Mouse (Mus musculus) heart, postnatal 14 days (tissue): ENCODE data around the gene Pigv. TPM values are rescaled to one million over a fixed set of nuclear protein-coding genes. Genes with fewer than 3 reads are reported as not detected.
"Not testable (repeated sequence)": the region's sequence is repeated elsewhere in the genome, so short reads cannot be mapped to it uniquely, and the experiment has no call there.

Experiments used
- DNase-seq, 2 experiments: peaks; one replicate each; pipeline ENCODE4 v3.0.0; 2021 to 2022
- intact Hi-C: fragments of 180-260 bp; cut with DNase I; formaldehyde crosslinking; loops from one replicate; pipeline ENCODE4 v1.15.1; 2025
- total RNA-seq, 2 experiments: library from RNA; stranded (reverse); gene quantifications; 2 replicates each; pipeline ENCODE4 v1.2.3; 2021

Pigv gene
- total RNA-seq, 2 experiments from 2014 or later = 10.4 to 10.7 TPM

DNA sequence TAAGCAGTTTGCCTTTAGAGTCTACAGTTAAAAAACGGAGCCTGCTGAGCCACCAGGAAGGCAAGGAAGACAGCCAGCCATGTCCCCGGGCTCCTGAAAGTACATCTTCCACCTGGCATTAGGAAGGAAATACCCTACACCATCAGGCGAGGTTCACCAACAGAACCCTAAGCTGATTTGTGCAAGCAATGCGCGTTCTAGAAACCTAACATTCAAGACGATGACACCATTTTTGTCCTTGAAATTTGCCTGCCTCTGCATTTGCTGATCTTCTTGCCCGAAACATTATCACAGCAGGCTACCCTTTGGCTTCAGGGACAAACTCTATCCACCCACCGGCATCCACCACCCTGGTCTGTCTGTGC is 1.9 kb upstream of the Pigv start:
- intact Hi-C loops = no loop called here
- DNase-seq = no peak

DNA sequence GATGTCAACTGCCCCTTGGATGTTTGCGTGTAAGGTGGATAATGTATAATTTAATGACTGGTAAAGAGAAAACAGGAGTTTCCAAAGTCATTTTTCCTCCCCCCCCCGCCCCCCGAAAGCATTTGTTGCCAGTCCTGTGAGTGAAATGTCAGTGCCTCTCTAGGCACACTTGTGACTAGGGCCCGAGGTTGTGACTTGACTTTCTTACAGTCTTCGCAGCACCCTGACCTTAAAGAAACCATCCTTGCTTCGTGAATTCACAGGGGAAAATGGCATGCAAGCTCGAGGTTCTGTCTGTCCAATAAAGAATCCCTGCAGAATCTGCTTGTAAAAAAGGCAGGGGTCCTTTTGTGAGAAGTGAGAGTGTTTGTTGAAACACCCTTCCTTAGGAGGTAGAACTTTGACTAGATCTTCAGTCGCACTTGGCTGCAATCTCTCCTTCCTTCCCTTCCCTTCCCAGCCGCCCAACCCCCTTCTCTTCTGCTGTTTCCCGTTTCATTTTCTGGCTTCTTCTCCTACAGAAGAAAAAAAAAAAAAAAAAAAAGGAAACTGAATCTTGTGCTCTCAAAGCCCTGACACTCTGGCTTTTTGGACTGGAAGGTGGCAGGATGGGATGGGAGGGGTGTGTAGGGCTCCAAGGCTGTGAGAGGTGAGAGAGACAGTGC is 1.4 kb upstream of the Pigv start:
- DNase-seq = peak; percentile 59 to 64
- intact Hi-C loops = no loop called here

DNA sequence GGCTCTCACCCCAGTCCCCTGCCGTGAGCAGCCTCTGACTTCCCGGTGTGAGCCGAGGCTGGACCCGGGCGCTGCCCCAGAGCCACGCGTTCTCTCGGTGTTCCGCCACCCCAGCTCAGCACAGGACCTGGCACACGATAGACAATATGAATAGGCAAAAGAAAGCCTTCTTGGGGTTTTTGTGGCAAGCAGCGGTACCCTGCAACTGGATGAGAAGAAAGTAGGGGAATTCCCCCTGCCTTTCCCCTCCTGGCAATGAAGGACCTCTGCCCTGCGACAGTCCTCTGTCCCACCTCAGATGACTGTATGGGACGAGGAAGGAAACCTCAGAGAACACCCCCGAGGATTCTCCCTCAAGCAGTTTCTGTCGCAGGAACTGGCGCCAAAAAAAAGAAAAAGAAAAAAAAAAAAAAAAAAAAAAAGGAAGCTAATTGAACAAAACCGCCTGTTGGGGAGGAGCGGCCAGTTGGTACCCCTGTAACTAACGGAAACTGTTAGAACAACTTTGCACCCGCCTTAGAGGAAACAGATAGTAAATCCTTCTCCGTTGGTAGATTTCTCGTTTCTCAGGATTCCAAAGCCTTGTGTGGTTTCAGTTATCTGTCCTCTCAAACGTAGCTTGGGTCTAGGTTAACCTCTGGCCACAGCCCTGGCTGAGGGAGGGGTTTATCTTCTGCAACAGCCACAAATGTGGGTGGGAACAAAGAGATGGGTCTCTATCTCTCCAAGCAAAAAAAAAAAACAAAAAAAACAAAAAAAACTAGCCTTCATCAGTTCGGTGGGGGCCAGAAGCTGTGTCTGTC is 599 bp upstream of the Pigv start:
- intact Hi-C loops = loop anchor here (1.0 kb wide), 1 partner anchor 83 kb away; the partner anchor contains the start of gene Arid1a
- peak; percentile 29 to 41 for DNase-seq

DNA sequence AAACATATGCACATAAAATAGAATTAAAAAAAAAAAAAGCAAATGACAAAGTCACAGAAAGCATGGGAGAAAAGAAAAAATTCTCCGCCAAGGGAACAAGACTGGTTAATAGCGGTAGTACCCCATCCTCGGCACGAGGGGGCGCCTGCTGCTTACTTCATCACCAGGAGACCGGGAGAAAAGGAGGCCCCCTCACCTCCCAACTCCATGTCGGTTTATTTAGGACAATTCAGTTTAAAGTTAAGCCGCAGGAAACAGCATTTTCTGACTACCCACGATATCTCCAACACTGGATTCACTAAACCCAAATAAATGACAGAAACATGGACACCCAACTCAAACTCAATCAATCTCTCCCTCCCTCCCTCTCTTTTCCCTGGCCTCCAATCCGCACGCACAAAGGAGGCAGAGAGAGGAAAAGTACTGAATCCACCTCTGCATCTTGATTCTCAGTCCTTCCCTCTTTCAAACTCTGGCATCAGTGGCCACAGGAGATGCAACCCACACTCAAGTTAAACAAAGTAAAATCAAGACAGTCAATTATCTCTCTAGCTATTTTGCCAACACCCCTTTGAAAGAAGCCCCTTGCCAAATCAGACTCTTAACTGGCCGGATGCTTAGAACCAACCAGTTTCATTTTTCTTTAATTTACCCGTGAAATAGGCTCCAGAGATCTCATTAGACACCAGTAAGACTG is 1.1 kb downstream of the Pigv start:
- intact Hi-C loops = loop anchor here (1.0 kb wide), 3 partner anchors 103 to 158 kb away; no protein-coding TSS in a partner anchor
- peak; percentile 87 to 88 for DNase-seq

DNA sequence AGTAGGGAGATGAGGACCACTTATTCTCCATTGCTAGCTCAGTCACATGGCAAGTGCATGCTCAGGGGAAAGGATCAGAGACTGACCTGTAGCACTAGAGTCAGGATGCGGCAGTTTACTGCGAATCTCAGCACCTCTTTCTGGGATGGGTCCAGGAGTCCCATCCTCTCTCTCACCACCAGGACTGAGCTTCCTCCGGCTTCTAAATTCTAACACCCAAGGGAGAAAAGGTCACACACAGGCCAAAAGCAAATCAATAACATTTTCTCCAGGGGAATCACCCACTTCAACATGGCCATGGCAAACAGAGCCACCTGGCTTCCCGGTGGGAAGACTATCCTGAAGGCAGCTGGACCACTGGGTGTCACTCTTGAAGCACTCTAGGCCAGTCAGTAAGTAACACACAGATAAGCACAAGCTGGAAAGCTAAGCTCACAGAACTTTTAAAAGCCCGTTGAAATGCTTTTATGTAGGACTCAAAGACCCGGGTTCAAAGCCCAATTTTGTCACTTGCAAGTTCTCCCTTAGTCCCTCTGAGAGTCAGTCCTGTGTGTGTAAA is 2.7 kb downstream of the Pigv start:
- intact Hi-C loops = no loop called here
- peak in 1 of 2 experiments; percentile 43 for DNase-seq

DNA sequence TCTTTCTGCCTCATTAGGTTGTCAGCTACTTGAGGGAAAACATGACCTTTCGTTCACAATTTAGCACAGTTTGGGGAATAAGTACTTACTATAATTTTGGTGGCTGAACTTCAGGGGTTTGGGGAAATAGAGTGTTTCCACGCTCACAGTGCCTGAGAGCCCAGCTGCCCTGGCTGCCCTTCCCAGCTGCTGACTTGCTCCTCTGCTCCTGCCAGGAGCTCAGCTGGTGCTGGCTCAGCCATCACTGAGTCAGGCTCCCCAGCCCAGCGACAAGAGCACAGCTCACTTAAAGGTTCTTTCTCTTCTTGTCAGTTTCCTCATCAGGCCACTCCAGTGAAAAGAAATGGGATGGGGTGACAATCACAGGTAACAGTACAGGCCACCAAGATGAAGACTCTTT is 3.9 kb downstream of the Pigv start:
- no peak for DNase-seq
- intact Hi-C loops = no loop called here

DNA sequence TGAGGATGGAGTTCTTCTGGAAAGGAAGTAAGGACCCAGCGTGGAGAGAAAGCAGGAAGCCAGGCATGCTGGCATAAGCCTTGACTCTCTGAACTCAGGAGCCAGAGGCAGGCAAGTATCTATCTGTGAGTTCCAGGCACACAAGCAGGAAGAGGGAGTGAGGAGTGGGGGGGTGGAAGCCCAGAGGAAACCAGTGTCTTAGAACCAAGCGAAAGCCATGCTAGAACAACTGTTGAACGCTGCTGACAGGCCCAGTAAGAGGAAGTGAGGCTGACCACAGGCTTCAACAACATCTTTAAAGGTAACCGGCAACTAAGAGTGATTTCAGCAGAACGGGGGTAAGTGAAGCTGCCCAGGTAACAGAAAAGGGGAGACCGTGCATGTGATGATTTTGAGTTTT is 6.2 kb downstream of the Pigv start:
- DNase-seq = no peak
- intact Hi-C loops = no loop called here

DNA sequence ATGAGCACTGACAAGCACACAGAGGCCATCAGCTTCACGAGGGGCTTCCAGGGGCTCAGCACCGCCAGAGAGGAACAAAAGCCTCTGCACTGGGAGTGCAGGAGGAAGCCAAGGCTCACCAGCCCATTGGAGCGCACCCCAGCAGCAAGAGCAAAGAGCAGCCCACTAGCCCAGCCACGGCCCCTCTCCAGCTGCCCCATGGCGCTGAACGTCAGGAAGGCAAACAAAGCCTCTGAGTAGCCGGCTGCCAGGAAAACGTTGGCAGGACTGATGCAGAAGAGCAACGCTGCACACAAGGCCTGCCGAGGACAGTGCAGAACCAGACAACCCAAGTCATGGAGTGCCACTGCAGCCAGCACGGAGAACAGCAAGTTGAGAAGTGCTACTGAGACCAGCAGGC is 7.3 kb downstream of the Pigv start:
- DNase-seq = no peak
- intact Hi-C loops = no loop called here

DNA sequence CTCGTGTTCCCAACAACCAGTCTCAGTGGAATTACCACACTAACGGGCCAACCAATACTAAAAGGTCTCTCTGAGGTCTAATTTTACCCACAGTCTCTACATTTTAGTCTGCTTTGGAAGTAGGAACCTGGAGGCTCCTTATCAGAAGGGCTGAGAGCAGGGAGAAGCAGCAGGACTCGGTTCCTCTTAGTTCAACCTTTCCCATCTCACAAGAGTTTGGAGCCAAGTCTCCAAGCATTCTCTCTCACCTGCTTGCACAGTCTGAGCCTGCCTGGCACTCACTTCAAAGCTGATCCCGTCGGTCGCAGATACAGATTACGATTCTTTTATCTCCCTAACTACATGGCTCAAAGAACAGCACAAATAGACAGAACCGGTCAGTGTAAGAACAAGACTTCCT is 9.5 kb downstream of the Pigv start:
- no peak for DNase-seq
- intact Hi-C loops = no loop called here

DNA sequence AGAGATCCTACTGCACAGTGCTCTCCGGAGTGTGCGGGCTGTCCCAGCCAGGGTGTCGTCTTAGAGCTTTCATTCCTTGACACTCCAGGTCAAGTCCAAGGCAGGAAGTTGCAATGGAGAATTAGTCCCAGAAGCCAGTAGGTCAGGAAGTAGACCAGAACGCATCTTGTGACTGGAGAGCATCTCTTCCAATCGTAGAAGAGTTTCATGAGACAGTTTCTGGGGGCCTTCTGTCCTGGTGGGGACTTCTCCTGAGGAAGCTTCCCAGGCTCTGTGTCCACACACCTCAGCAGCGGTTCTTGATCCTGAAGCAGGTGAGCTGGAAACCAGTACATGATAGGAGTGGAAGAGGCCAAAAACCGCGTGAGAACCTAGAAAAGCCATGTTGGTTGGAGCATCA is 10.0 kb downstream of the Pigv start:
- intact Hi-C loops = no loop called here
- DNase-seq = no peak

DNA sequence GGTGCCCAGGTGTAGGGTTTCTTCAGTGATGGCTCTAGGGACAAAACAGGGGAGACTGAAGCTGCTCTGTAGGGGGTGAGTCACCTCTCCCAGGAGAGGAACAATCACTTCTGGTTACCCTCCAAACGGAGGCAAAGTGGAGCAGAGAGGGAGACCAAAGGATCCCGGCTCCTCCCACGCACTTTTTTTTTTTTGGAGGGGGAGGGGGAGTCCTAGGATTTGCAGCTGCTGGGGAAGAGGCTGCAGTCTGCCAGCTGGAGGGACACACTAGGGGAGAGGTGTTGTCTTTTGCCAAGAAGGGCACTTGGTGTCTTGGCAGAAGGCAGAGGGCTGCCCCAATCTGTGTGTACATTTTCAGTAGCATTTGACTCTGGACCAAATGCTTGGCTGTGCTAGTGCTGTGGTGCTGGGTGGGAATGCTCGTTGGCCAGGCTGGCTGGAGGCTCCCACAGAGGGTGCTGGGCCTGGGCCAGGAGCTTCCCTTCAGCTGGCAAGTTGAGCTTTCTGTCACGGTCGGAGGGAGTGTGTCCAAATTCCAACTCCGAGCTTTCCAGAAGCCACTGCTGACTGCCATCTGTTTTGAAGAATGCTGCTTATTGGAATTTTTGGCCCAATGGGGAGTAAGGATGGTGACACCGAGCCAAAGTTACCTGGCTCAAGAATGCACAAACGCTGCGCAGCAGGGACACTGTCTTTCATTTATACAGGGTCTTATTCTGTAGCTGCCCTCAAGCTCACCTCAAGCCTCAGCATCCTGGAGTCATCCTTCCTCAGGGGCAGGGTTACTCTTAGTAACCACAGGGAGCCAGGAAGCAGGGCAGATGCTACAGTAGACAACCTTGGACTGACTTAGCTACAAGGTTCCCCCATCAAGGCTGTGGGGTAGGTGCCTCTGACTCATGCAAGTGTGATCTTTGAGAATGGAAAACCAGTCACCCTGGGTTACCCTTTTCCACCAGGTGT is 12.0 kb downstream of the Pigv start:
- peak; percentile 83 to 86 for DNase-seq
- intact Hi-C loops = no loop called here

DNA sequence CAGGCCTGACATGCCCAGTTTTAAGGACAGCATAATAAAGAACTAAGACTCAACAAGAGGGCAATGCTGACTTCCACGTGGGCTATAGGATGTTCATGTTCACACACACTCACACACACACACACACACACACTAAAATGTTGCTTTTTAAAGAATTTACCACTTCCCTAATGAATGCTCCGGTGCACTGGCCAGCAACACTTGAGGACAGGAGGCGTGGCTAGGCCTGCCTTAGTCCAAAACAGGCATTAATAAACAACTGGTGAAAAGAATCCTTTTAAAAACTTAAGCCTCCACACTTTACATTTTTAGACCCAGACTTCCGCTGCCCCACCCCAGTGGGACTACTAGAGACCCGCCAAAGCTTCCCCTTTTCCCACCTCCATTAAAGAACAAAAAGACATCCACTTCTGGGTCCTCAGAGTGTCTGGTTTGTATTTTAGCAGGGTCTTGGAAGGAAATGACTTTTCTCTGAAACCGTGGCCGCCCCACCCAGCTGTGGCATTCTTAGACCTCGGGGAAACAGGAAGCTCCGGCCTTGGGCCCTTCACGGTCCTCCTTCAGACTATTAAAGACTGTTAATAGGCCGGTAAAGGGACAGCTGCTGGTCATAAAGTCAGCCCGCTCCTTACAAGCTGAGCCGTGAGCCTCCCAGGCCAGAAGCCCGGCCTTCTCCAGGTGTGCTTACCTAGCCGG is 12.8 kb downstream of the Pigv start:
- DNase-seq = peak; percentile 63 to 68
- intact Hi-C loops = no loop called here

DNA sequence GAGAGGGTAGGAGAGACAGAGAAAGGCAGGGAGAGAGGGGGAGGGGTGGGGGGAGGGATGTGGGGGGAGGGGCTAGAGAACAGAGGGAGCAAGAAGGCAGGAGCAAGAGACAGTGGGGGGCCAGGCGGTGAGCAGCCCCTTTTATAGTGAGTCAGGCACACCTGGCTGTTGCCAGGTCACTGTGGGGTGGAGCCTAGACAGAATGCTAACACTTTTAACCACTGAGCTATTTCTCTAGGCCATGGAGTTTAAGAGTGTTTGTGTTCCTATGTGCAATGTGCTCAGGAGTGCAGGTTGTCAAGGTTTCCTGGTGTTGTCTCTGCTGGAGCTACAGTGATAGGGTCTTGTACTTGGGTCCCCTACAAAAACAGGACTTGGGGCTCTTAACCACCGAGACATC is 13.7 kb downstream of the Pigv start:
- DNase-seq = no peak
- intact Hi-C loops = no loop called here

DNA sequence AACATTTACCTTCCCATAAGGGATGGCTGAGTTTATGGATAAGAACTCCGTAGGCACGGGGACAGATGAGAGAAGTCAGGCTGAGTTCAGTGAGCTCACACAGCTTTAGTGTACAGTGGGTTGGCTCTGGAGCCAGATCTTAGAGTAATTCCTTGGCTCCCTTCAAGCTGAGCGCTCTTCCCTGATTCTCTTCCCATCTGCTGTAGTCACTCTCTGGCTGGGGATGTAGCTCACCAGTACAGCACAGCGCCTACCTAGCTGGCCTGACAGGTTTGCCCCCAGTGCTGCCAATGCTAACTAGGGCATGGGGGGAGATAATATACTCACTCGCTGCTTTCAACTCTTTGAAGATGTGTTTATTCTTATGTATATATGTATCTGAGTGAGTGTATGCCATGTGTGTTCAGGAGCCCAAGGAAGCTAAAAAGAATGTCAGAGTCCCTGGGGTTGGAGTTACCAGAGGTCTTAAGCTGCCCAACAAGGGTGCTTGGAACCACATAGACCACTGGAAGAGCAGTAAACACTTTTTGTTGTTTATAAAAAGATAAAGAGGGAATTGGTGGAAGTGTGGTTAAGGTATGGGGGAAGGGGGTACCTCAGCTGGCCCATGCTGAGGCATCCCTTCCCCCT is 14.5 kb downstream of the Pigv start:
- intact Hi-C loops = no loop called here
- DNase-seq = no peak

DNA sequence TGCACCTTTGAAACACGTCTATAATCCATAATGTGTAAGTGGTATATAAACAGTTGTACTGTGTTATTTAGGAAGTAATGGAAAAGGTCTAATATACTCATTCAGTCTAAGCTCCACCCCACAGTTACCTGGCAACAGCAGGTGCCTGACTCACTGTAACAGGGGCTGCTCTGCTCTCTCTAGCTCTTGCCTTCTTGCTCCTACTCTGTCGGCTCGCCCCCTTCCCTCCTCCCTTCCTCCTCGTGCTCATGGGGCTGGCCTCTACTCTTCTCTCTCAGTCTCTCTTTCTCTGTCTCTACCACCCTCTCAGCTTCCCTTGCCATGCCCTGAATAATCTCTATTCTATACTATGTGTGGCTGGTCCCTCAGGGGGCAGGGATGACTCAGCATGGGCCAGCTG is 15.4 kb downstream of the Pigv start:
- DNase-seq = no peak
- intact Hi-C loops = no loop called here

DNA sequence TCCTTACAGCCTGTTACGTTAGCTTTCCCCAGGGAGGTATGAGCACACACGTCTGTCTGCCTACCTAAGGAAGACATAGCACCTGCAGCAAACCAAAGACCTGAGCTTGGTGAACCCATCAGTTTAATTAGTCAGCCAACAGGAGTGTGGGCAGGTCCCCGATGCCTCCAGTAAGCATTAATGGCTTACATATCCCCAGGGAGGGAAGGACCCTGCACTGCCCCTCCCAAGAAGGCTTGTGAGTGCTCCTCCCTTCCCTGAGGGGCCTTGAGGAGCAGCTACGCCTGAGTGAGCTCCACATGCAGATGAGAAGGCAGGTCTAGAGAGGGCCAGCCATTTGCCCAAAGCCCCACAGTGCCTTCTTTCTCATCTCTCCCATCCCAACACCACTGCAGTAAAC is 16.2 kb downstream of the Pigv start:
- no peak for DNase-seq
- intact Hi-C loops = no loop called here

DNA sequence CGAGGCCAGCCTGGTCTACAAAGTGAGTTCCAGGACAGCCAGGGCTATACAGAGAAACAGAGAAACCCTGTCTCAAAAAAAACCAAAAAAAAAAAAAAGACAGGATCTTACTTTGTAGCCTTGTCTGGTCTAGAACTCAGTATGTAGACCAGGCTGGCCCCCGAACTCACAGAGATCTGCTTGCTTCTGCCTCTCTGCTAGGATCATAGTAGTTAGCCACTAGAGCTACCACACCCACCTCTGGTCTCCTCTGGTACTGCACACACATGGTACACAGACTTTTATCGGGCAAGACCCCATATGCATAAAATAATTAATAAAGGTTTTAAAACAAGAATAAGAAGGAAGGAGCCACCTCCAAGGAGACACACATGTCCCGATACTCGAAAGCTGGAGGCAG is 18.4 kb downstream of the Pigv start:
- DNase-seq, intact Hi-C loops: not testable (repeated sequence)

DNA sequence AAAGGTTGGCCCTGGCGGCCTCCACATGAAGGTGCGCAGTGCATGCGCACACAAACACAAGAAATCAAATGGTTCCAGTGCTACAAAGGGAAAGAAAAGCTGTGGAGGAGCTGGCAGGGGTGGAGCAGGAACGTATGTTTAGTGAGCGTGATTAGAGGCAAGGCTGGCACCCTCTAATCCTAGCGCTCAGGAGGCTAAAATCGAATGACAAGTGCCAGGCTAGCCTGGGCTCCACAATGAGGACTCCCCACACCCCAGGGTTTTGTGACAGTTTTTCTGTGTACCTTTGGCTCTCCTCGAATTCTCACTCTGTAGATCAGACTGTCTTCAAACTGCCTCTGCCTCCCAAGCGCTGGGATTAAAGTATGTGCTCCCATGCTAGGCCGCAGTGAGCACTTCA is 19.7 kb downstream of the Pigv start:
- intact Hi-C loops = no loop called here

DNA sequence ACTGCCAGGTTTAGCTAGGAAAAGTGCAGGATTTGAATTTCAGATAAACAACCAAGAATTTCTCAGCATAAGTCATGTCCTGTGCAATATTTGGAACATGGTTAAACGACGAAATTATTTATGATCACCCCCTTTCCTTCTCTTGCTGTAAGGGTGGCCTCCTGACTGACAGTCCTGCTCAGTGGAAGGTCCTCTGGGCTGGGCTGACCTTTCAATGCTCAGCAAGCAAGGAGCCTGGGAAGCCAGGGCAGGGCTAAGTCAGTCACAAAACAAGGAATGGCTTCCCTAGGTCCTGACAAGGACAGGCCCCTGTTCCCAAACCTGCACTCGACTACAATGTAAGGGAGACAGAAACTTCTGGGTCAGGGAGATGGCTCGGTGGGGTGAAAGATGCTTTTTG is 20.5 kb downstream of the Pigv start:
- no peak for DNase-seq
- intact Hi-C loops = loop anchor here (2.0 kb wide), 1 partner anchor 19 kb away; no protein-coding TSS in a partner anchor

More for the DNA sequence above, 19.7 kb downstream of the Pigv start:
- no peak for DNase-seq
